Mouse (Mus musculus) thymus, postnatal 0 days (tissue): ENCODE data around the gene Aatf. TPM values are rescaled to one million over a fixed set of nuclear protein-coding genes. Genes with fewer than 3 reads are reported as not detected.

ENCODE experiments used
- DNase-seq: peaks from one replicate; pipeline ENCODE4 v3.0.0-alpha.2; 2015; ENCODE audit warnings: low spot score
- polyA plus RNA-seq: library from polyadenylated mRNA; unstranded; fragments of >200 nt; fragmentation: Nextera tagmentation; extraction: Ambion mirVana; gene quantifications from 2 replicates; pipeline ENCODE4 v1.2.1, GENCODE M21; 2015

The Aatf gene
- polyA plus RNA-seq, 1 experiment from 2014 or later: 51.8 TPM

- DNase-seq: no peak
Observed at GRCm38 (mm10) chr11:84522577-84523320, 9.4 kb upstream of the Aatf start.

- DNase-seq: no peak
Observed at GRCm38 (mm10) chr11:84521751-84522299, 8.5 kb upstream of the Aatf start.

- no peak for DNase-seq
Observed at GRCm38 (mm10) chr11:84521071-84521390, 7.7 kb upstream of the Aatf start.

GRCm38 (mm10) chr11:84520269-84521070, 7.1 kb upstream of the Aatf start:
- DNase-seq: no peak

- no peak for DNase-seq
Observed at GRCm38 (mm10) chr11:84519576-84520268, 6.4 kb upstream of the Aatf start.

- no peak for DNase-seq
Observed at GRCm38 (mm10) chr11:84519036-84519435, 5.7 kb upstream of the Aatf start.

- no peak for DNase-seq
Observed at GRCm38 (mm10) chr11:84518261-84518660, 4.9 kb upstream of the Aatf start.

GRCm38 (mm10) chr11:84517431-84517830, 4.1 kb upstream of the Aatf start:
- DNase-seq: no peak

- DNase-seq: no peak
Observed at GRCm38 (mm10) chr11:84516501-84517240, 3.3 kb upstream of the Aatf start.

GRCm38 (mm10) chr11:84512031-84512430, 1.3 kb downstream of the Aatf start:
- no peak for DNase-seq

GRCm38 (mm10) chr11:84504296-84504695, 9.0 kb downstream of the Aatf start:
- no peak for DNase-seq

GRCm38 (mm10) chr11:84497944-84498343, 15.4 kb downstream of the Aatf start:
- DNase-seq: no peak

GRCm38 (mm10) chr11:84496901-84497300, 16.4 kb downstream of the Aatf start:
- DNase-seq: no peak

GRCm38 (mm10) chr11:84495774-84496173, 17.5 kb downstream of the Aatf start:
- DNase-seq: no peak

- DNase-seq: no peak
Observed at GRCm38 (mm10) chr11:84481661-84482060, 31.7 kb downstream of the Aatf start.

- no peak for DNase-seq
Observed at GRCm38 (mm10) chr11:84480451-84480850, 32.9 kb downstream of the Aatf start.

- no peak for DNase-seq
Observed at GRCm38 (mm10) chr11:84476641-84477040, 36.7 kb downstream of the Aatf start.

GRCm38 (mm10) chr11:84475991-84476390, 37.3 kb downstream of the Aatf start:
- no peak for DNase-seq

- no peak for DNase-seq
Observed at GRCm38 (mm10) chr11:84473093-84473667, 40.1 kb downstream of the Aatf start.

- no peak for DNase-seq
Observed at GRCm38 (mm10) chr11:84464571-84464970, 48.8 kb downstream of the Aatf start.

GRCm38 (mm10) chr11:84453901-84454300, 59.4 kb downstream of the Aatf start:
- no peak for DNase-seq
